Mouse (Mus musculus): ENCODE data around the gene Kctd11. TPM values are rescaled to one million over a fixed set of nuclear protein-coding genes. Genes with fewer than 3 reads are reported as not detected.

Gene Kctd11
- polyA plus RNA-seq, 1 experiment, result 20.7 TPM

- no peaks in the 10 kb centered on the region for H3K4me1 ChIP-seq (ENCODE audit: control insufficient read depth, insufficient read depth, low read length)
- no peak overlapping the region for H3K27ac ChIP-seq (ENCODE audit: insufficient read depth, low read length)
- H3K4me3 ChIP-seq (ENCODE audit: insufficient read depth, low read length), result no peak overlapping the region
- no peak for TF ChIP-seq CTCF (IDR thresholded peaks at IDR 0.05; ENCODE audit: borderline replicate concordance, insufficient read depth, low read length)
- TF ChIP-seq POLR2A (IDR thresholded peaks at IDR 0.05; ENCODE audit: low read depth, low read length), result no peak
These were observed 3.0 kb upstream of the Kctd11 start for GRCm38 (mm10) chr11:69884240-69884639.

DNA sequence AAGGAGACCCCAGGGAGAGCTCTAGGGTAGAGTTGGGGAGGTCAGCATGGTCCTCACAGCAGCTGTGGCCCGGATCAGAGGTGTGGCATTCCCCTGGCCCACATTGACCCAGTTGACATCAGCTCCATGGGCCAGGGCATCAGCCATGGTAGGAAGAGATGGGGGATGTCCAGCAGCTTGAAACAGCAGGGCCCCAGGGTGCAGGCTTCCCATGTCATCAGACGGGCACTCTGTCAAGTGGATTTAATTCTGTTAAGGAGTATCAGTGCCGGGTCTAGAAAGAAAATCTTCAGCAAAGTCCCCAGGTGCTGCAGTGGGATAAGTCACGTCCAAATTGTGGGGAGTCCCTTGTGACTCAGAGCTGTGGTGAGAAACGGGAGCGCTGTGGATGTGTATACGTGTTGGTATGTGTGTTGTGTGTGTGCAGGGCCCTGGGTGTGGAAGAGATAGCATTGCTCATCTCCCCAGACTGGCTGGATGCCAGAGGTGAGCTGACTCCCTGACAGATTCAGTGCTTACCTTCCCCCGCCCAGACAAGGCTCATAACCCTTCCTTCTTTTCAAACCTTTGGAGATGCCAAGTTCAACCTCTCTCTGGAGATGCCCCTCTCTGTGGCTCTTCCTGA, 2.4 kb upstream of the Kctd11 start:
- H3K4me3 ChIP-seq (ENCODE audit: insufficient read depth, low read length), result no peak overlapping the region
- TF ChIP-seq POLR2A (IDR thresholded peaks at IDR 0.05; ENCODE audit: low read depth, low read length) (no peak), CTCF (IDR thresholded peaks at IDR 0.05; ENCODE audit: borderline replicate concordance, insufficient read depth, low read length) (no peak)
- H3K4me1 ChIP-seq (ENCODE audit: control insufficient read depth, insufficient read depth, low read length), result no peaks in the 10 kb centered on the region
- no peak overlapping the region for H3K27ac ChIP-seq (ENCODE audit: insufficient read depth, low read length)

GRCm38 (mm10) chr11:69883066-69883465, 1.9 kb upstream of the Kctd11 start:
- TF ChIP-seq POLR2A (IDR thresholded peaks at IDR 0.05; ENCODE audit: low read depth, low read length), result no peak
- no peak for TF ChIP-seq CTCF (IDR thresholded peaks at IDR 0.05; ENCODE audit: borderline replicate concordance, insufficient read depth, low read length)
- H3K4me1 ChIP-seq (ENCODE audit: control insufficient read depth, insufficient read depth, low read length), result no peaks in the 10 kb centered on the region
- no peak overlapping the region for H3K27ac ChIP-seq (ENCODE audit: insufficient read depth, low read length)
- H3K4me3 ChIP-seq (ENCODE audit: insufficient read depth, low read length), result no peak overlapping the region

GRCm38 (mm10) chr11:69881787-69882670, 823 bp upstream of the Kctd11 start:
- TF ChIP-seq CTCF (IDR thresholded peaks at IDR 0.05; ENCODE audit: borderline replicate concordance, insufficient read depth, low read length) (no peak), POLR2A (IDR thresholded peaks at IDR 0.05; ENCODE audit: low read depth, low read length) (no peak)
- H3K4me1 ChIP-seq (ENCODE audit: control insufficient read depth, insufficient read depth, low read length), result no peaks in the 10 kb centered on the region; the same call in 1 of the 2 replicates
- peak overlapping the region; percentile 96 for H3K27ac ChIP-seq (ENCODE audit: insufficient read depth, low read length)
- H3K4me3 ChIP-seq (ENCODE audit: insufficient read depth, low read length), result peak overlapping the region; percentile 80

GRCm38 (mm10) chr11:69880506-69880852, 727 bp downstream of the Kctd11 start:
- H3K27ac ChIP-seq (ENCODE audit: insufficient read depth, low read length), result peak overlapping the region; percentile 96
- no peaks in the 10 kb centered on the region; the same call in 1 of the 2 replicates for H3K4me1 ChIP-seq (ENCODE audit: control insufficient read depth, insufficient read depth, low read length)
- TF ChIP-seq CTCF (IDR thresholded peaks at IDR 0.05; ENCODE audit: borderline replicate concordance, insufficient read depth, low read length) (peak; percentile 63; the same call in 1 of the 2 replicates), POLR2A (IDR thresholded peaks at IDR 0.05; ENCODE audit: low read depth, low read length) (no peak)

GRCm38 (mm10) chr11:69879711-69880110, 1.5 kb downstream of the Kctd11 start:
- TF ChIP-seq CTCF (IDR thresholded peaks at IDR 0.05; ENCODE audit: borderline replicate concordance, insufficient read depth, low read length) (no peak), POLR2A (IDR thresholded peaks at IDR 0.05; ENCODE audit: low read depth, low read length) (0 out of 2 replicates have a peak, but pooled peaks have one; percentile 4)
- H3K4me1 ChIP-seq (ENCODE audit: control insufficient read depth, insufficient read depth, low read length), result no peaks in the 10 kb centered on the region; the same call in 1 of the 2 replicates
- H3K27ac ChIP-seq (ENCODE audit: insufficient read depth, low read length), result peak overlapping the region; percentile 96
- peak overlapping the region; percentile 80 for H3K4me3 ChIP-seq (ENCODE audit: insufficient read depth, low read length)

More at GRCm38 (mm10) chr11:69880506-69880852, 727 bp downstream of the Kctd11 start:
- peak overlapping the region; percentile 80 for H3K4me3 ChIP-seq (ENCODE audit: insufficient read depth, low read length)

- Histone ChIP-seq H3K27ac (ENCODE audit: insufficient read depth, low read length) (peak overlapping the region; percentile 96), H3K4me1 (ENCODE audit: control insufficient read depth, insufficient read depth, low read length) (no peaks in the 10 kb centered on the region; the same call in 1 of the 2 replicates), H3K4me3 (ENCODE audit: insufficient read depth, low read length) (peak overlapping the region; percentile 80)
- TF ChIP-seq CTCF (IDR thresholded peaks at IDR 0.05; ENCODE audit: borderline replicate concordance, insufficient read depth, low read length) (no peak), POLR2A (IDR thresholded peaks at IDR 0.05; ENCODE audit: low read depth, low read length) (no peak)
These were observed 2.3 kb downstream of the Kctd11 start for GRCm38 (mm10) chr11:69878952-69879351.

DNA sequence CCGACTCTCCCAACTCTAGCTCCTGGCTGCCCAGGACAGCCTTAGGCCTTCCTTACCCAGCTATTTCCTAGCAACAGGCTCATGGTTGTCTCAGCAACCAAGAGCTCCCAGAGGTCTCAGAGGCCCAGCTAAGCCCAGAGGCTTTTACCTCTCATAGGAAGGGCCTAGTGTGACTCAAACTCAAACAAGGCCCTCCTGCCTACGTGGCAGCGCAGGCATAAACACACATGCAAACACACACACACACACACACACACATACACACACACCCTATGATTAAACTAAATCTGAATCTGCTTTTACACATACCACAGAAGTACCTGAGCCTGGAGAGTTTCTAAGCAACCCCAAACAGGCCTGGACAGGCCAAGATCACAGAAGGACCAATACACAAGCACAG, 2.8 kb downstream of the Kctd11 start:
- Histone ChIP-seq H3K4me1 (ENCODE audit: control insufficient read depth, insufficient read depth, low read length) (no peaks in the 10 kb centered on the region; the same call in 1 of the 2 replicates), H3K27ac (ENCODE audit: insufficient read depth, low read length) (peak overlapping the region; percentile 96), H3K4me3 (ENCODE audit: insufficient read depth, low read length) (peak overlapping the region; percentile 80)
- TF ChIP-seq CTCF (IDR thresholded peaks at IDR 0.05; ENCODE audit: borderline replicate concordance, insufficient read depth, low read length) (no peak), POLR2A (IDR thresholded peaks at IDR 0.05; ENCODE audit: low read depth, low read length) (peak; percentile 52; the same call in 1 of the 2 replicates)

GRCm38 (mm10) chr11:69877878-69878277, 3.3 kb downstream of the Kctd11 start, which contains the start of gene Tmem95:
Gene Tmem95, minus strand, starts transcription at chr11:69878018.
- Histone ChIP-seq H3K4me3 (ENCODE audit: insufficient read depth, low read length) (peak within 1 kb of the TSS; percentile 80), H3K4me1 (ENCODE audit: control insufficient read depth, insufficient read depth, low read length) (no peaks in the 10 kb centered on the region; the same call in 1 of the 2 replicates), H3K27ac (ENCODE audit: insufficient read depth, low read length) (peak within 1 kb of the TSS; percentile 96)
- TF ChIP-seq CTCF (IDR thresholded peaks at IDR 0.05; ENCODE audit: borderline replicate concordance, insufficient read depth, low read length) (no peak), POLR2A (IDR thresholded peaks at IDR 0.05; ENCODE audit: low read depth, low read length) (no peak)

All from embryonic fibroblast, embryonic 13.5 days (primary cell).